Mouse (Mus musculus): ENCODE measurements at regions not wholly inside any gene's neighbourhood (a gene's known extent, or its start where the extent isn't known, plus 50 kb on each side); places are given as distances from the start of the nearest gene placed in this dataset.

GRCm38 (mm10) chr2:161196713-161197372 is 88.0 kb upstream of the Chd6 start:
- TF ChIP-seq ZC3H11A (IDR thresholded peaks at IDR 0.05; ENCODE audit: low read depth, low read length) (no peak), CTCF (IDR thresholded peaks at IDR 0.05 in 2 of 3, conservative IDR thresholded peaks at IDR 0.05 in 1 of 3; ENCODE audit: control insufficient read depth in 1 of 3, insufficient read depth in 1 of 3, low read depth in 2 of 3, low read length in 3 of 3, poor library complexity in 1 of 3, severe bottlenecking in 1 of 3) (no peak), TAL1 (IDR thresholded peaks at IDR 0.05; ENCODE audit: low read length) (no peak), POLR2A (IDR thresholded peaks at IDR 0.05; ENCODE audit: control insufficient read depth in 1 of 2, insufficient read depth in 1 of 2, low read depth in 1 of 2, low read length in 2 of 2, poor library complexity in 1 of 2) (no peak), HCFC1 (IDR thresholded peaks at IDR 0.05; ENCODE audit: low read depth, low read length) (no peak), ZKSCAN1 (IDR thresholded peaks at IDR 0.05; ENCODE audit: low read depth, low read length) (no peak), MXI1 (IDR thresholded peaks at IDR 0.05; ENCODE audit: low read depth, low read length) (no peak), CHD2 (IDR thresholded peaks at IDR 0.05; ENCODE audit: low read length) (no peak), TCF12 (IDR thresholded peaks at IDR 0.05; ENCODE audit: low read depth, low read length) (no peak), MYC (IDR thresholded peaks at IDR 0.05; ENCODE audit: low read depth, low read length) (no peak), NRF1 (IDR thresholded peaks at IDR 0.05; ENCODE audit: insufficient read depth, low read depth, low read length, poor library complexity, severe bottlenecking) (no peak)
